Mouse (Mus musculus) cerebellum, adult 2 months (tissue): ENCODE results near the gene Nr1d1. TPM values are rescaled to one million over a fixed set of nuclear protein-coding genes. Genes with fewer than 3 reads are reported as not detected.

Source experiments
- DNase-seq, 2 experiments: peaks; one replicate each; pipeline ENCODE4 v3.0.0; 2021
- H3K27ac ChIP-seq: fragments of 200-500 bp; 2 replicates; pipeline ENCODE4 v1.5.1; 2012; ENCODE audit warnings: low read length, control low read depth, inconsistent platforms; ENCODE audit not compliant: insufficient read depth
- H3K27me3 ChIP-seq: fragments of 200-500 bp; 2 replicates; pipeline ENCODE4 v1.6.1; 2012; ENCODE audit warnings: inconsistent platforms, mild to moderate bottlenecking, low read length, moderate library complexity; ENCODE audit not compliant: control insufficient read depth, insufficient read depth
- H3K4me1 ChIP-seq: fragments of 200-500 bp; 2 replicates; pipeline ENCODE4 v1.6.1; 2011; ENCODE audit warnings: low read length; ENCODE audit not compliant: control insufficient read depth, insufficient read depth
- H3K4me3 ChIP-seq: fragments of 200-500 bp; replicated peaks from 2 replicates; pipeline ENCODE3; 2011; ENCODE audit warnings: mild to moderate bottlenecking, low read depth, low read length, control low read depth; ENCODE audit not compliant: insufficient read depth
- CTCF ChIP-seq: fragments of 200-500 bp; IDR thresholded peaks from 2 replicates; pipeline ENCODE4 v1.5.1; 2011; ENCODE audit warnings: low read depth, mild to moderate bottlenecking, control low read depth, low read length, moderate library complexity, borderline replicate concordance; ENCODE audit not compliant: insufficient read depth
- POLR2A ChIP-seq: fragments of 200-500 bp; IDR thresholded peaks from 2 replicates; pipeline ENCODE4 v1.6.1; 2011; ENCODE audit warnings: low read length, control low read depth, borderline replicate concordance; ENCODE audit not compliant: insufficient read depth
- WGBS: fragments of 180-500 bp; shearing (Covaris S2); methylation state at CpG from one replicate; pipeline ENCODE4 v1.1.7; 2018; 5-methylcytosine and 5-hydroxymethylcytosine counted together
- polyA plus RNA-seq: library from polyadenylated mRNA; depleted of rRNA; stranded (reverse); fragments of >200 nt; gene quantifications from 2 replicates; pipeline ENCODE4 v1.2.3, GENCODE M21; 2012

Gene Nr1d1
- polyA plus RNA-seq, 1 experiment, result 144 TPM

GRCm38 (mm10) chr11:98745932-98746853 is 28.9 kb downstream of the Nr1d1 start:
- peak overlapping the region; percentile 89 for H3K27ac ChIP-seq
- no peak for TF ChIP-seq POLR2A
- TF ChIP-seq CTCF, result no peak
- H3K4me3 ChIP-seq, result peak overlapping the region; percentile 3
- DNase-seq, result peak in 1 of 2 experiments; percentile 41
- H3K4me1 ChIP-seq, result peaks cover 64% of the 10 kb centered on the region
- WGBS, result 23% methylated on average over 12 of the region's 12 CpGs
- H3K27me3 ChIP-seq, result no peaks in the 10 kb centered on the region

DNA sequence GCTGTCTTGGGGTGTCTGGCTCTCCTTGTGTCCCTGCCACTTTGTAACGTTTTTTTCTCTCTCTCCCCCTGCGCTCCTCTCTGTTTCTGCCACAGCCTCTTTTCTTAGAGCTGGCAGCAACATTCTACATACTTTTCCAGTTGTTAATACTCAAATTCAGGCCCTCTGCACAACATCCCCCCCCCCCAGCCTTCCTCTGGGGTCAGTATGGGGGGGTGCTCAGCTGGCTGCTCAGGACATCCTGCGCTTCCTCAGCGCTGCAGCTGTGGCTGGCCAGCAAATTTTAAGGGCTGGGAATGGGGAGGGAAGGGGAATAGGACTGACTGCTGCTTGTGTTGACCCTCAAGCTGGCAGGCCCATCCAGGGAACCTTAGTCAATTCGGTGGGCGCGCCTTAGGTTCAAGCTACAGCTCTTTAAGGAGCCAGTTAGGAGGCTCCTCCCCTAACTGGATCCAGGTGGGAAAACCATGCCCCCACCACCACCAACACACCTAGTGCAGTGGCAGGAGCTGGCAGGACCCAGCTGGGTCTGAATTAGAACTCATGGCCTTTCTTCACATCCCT is 30.6 kb downstream of the Nr1d1 start:
- TF ChIP-seq POLR2A (no peak), CTCF (no peak)

DNA sequence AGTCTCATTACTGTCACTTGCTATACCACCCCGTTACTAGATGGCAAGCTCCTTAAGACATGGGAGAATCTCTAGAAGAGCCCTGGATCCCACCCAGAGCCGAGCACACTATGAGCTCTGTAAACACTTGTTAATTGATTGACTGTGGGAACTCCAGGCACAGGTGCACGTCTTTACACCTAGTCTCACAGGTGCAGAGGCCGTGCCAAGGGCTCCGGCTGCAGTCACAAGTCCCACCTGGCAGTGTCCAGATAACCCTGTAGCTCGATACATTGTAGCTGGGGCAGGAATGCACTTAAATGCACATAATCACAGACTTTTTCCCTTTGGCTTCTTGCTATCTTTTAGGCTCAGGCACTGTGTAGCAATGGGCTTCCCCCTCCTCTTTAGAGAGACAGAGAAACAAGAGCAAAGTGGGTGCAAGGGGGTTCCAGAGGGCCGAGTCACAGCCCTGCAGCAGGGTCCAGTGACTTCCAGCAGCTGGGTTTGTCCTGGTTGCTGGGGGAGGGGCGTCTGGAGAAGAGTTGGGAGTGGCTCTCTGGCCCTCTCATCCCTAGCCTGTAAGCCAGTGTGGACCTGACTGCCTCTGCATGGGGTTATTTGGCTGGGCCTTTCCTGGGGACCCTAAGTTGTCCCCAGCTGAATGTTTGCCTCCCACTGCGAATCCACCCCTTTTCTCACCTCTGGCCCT is 31.3 kb downstream of the Nr1d1 start:
- H3K4me3 ChIP-seq, result peak overlapping the region; percentile 49
- H3K27ac ChIP-seq, result peak overlapping the region; percentile 4; the same call in 1 of the 2 replicates
- no peaks in the 10 kb centered on the region for H3K27me3 ChIP-seq
- WGBS, result 5% methylated on average over 9 of the region's 9 CpGs
- DNase-seq, result peak; percentile 49 to 53
- H3K4me1 ChIP-seq, result peaks cover 48% of the 10 kb centered on the region
- no peak for TF ChIP-seq POLR2A
- no peak for TF ChIP-seq CTCF

More for the DNA sequence above, 30.6 kb downstream of the Nr1d1 start:
- peak overlapping the region; percentile 4; the same call in 1 of the 2 replicates for H3K27ac ChIP-seq
- 53% methylated on average over 7 of the region's 7 CpGs for WGBS
- H3K4me1 ChIP-seq, result peaks cover 55% of the 10 kb centered on the region
- DNase-seq, result peak in 1 of 2 experiments; percentile 29
- no peak overlapping the region for H3K4me3 ChIP-seq
- no peaks in the 10 kb centered on the region for H3K27me3 ChIP-seq

DNA sequence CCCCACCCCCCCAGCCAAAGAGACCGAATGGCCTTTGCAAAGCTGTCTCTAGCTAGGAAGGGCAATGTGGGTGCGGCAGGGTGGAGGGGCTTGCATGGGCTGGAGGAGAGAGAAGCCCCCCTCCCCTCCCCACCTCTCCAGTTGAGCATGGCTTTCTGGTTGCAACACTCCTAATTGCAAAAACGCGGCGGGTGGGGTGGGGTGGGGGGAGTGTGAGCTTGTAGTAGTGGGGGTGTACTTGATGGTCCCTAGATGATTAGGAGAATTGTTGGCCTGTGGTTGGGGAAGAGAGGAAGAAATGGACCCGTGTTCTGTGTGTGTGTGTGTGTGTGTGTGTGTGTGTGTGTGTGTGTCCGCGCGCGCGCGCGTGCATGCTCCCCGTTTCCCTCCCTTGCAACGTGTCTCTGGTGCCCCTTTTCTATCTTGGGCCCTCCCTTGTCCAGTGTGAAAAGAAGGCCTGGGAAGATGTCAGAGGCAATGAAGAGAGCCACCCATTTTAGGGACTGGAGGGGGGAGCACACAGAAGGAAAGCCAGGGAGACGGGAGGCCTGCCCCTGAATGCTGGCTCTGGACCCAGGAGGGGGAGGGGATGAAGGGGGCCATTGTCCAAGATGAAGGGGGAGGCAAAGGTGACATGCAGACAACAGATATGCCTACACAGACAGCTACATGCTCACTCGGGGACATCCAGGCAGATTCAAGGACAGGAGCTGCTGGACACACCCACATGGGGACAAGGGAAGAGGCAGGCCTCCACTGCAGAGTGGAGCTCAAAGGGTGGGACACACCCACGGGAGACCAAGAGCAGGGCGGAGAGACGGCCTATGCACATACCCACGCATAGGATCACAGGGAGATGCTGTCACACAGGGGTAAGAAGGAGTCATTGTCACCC is 32.5 kb downstream of the Nr1d1 start:
- no peaks in the 10 kb centered on the region for H3K27me3 ChIP-seq
- DNase-seq, result peak; percentile 55 to 62
- WGBS, result under 1% methylated on average over 21 of the region's 21 CpGs
- peak overlapping the region; percentile 98 for H3K4me3 ChIP-seq
- H3K4me1 ChIP-seq, result peaks cover 37% of the 10 kb centered on the region
- TF ChIP-seq POLR2A (0 out of 2 replicates have a peak, but pooled peaks have one; percentile 16), CTCF (no peak)
- H3K27ac ChIP-seq, result peak overlapping the region; percentile 100

- no peaks in the 10 kb centered on the region for H3K27me3 ChIP-seq
- WGBS, result 2% methylated on average over 74 of the region's 86 CpGs
- DNase-seq, result peak; percentile 83 to 85
- peak overlapping the region; percentile 100 for H3K27ac ChIP-seq
- TF ChIP-seq POLR2A, result 0 out of 2 replicates have a peak, but pooled peaks have one; percentile 5
- TF ChIP-seq CTCF, result no peak
- H3K4me3 ChIP-seq, result peak overlapping the region; percentile 98
- H3K4me1 ChIP-seq, result peaks cover 31% of the 10 kb centered on the region
Measured at GRCm38 (mm10) chr11:98741622-98742396, 33.3 kb downstream of the Nr1d1 start.

DNA sequence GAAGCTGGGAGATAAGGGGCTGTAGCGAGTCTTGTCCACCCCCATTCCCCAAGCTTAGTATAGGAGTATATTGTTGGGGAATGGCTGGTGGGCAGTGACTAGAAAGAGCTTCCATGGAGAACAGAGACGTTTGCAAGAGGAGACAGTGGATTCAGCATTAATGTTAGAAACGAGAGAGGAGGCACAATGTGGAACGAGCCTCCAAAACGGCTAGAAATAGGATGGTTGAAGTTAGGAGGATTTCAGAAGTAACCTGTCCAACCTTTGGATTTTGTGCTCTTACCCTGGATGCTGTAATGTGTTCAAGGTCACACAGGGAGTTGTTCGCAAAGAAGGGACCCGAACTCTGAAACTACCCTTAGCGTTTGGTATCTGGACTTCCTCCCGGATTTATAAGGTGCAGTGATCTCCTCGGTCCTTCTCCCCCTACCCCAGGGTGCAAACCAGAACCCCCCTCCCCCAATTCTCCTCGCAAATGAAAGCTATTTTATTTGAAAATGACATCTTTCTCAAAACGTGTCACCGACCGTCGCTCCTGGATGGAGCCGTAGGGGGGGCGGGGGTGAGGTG is 34.0 kb downstream of the Nr1d1 start:
- WGBS, result 2% methylated on average over 17 of the region's 17 CpGs
- H3K27ac ChIP-seq, result peak overlapping the region; percentile 66
- H3K27me3 ChIP-seq, result no peaks in the 10 kb centered on the region
- H3K4me1 ChIP-seq, result peaks cover 25% of the 10 kb centered on the region
- H3K4me3 ChIP-seq, result peak overlapping the region; percentile 80
- no peak for DNase-seq
- no peak for TF ChIP-seq POLR2A
- TF ChIP-seq CTCF, result no peak
